Mouse (Mus musculus) layer of hippocampus, postnatal 25 days (tissue): ENCODE data around the gene Sowahc. TPM values are rescaled to one million over a fixed set of nuclear protein-coding genes. Genes with fewer than 3 reads are reported as not detected.

Experiments
- DNase-seq, 2 experiments: peaks; one replicate each; pipeline ENCODE4 v3.0.0; 2022; ENCODE audit warnings: mixed read lengths in 2 of 2, low spot score in 1 of 2; ENCODE audit errors: extremely low spot score in 1 of 2
- total RNA-seq, 2 experiments: library from RNA; stranded (reverse); gene quantifications; 2 replicates each; pipeline ENCODE4 v1.2.3; 2021

The Sowahc gene
- total RNA-seq, 2 experiments from 2014 or later: 7.7 to 8.4 TPM

DNA sequence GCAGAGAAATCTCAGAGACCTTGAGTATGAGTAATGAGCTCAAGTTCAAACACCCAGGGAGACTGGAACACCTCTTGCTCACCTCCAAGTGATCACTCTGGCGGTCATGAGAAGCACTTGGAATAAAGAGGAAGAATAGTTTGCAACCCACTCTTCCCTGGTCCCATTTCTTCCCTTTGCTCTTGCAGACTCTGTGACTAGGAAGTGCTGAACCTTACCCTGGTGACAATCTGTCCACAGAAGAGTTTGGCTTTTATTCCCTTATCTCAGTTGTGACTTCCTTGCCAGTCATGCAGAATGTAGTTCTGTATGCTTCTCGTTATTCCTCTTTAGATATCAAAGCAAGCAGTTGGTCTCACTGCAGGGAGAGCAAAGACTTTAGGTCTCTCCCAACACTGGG is 30.2 kb downstream of the Sowahc start:
- DNase-seq: no peak

DNA sequence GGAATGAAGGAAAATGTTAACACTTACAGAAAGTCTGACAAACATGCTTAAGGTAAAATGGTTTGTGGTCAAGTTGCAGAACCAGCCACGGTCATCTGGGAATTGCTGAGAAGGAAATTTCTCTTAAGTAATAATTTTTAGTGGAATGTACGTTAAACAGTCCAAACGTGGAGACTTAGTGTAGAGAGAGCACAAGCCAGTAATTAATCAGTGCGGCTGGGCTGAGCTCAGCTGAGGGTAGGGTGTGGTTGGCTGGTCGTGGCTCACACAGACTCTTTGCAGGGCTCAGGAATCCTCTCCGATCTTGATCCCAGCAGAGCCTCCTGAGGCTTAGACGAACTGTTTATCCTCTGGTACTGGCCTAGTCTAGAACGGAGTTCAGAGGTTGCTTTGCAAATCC is 30.6 kb downstream of the Sowahc start:
- no peak for DNase-seq

DNA sequence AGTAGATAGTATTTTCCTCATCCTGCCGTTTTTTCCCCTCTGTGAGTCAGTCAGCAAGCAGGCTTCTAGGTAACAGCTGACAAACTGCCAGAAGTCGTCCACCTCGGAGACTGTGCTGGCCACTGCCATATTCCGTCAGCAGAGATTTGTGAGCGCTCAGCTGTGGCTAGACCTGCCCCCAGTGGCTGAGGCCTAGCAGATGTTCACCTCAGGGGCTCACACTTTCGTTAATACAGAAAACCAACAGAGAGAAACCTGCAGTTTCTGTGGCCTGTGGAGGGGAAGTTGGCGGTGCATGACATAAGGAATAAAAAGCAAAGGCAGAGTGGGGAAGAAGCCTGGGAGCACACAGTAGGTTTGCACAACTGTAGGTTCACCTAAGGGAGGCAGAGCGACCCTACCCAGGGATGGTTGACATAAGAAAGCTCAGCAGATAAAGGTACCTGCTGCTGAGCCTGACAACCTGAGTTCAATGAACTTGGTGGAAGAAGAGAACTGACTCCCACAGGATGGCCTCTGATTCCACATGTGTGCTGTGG is 31.9 kb downstream of the Sowahc start:
- no peak for DNase-seq

DNA sequence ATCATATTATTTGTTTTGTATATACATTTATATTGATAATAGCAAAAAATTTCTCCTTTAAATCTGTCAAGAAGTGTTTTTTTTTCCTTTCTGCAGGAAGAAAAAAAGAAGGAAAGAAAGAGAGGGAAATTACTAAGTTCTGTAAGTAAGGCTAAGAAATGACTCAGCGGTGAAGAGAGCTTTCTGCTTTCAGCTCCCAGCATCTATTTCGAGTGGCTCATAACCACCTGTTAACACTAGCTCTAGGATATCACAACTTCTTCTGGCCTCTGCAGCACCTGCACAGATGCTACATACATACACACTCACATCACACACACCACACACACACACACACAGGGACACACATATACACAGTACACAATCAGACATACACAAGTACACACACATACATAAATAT is 34.8 kb downstream of the Sowahc start:
- no peak for DNase-seq

DNA sequence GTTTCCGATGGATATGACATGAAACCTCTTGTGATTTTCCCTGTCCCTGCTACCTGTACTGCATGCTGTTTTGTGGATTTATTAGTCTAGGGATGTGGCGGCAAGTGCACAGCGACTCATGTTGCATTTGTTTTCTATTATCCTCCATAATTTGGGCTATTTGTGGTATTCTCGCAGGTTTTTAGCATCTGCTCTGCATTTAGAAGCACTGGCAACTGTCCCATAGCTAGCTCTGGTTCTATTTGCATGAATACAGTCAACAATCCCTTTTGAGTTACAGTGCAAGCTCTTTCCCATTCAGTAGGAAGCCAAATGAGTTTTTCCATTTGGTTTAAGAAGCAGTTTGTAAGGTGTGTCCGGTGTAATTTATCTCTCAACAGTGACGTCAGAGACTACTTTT is 37.8 kb downstream of the Sowahc start:
- peak in 1 of 2 experiments; percentile 12 for DNase-seq

DNA sequence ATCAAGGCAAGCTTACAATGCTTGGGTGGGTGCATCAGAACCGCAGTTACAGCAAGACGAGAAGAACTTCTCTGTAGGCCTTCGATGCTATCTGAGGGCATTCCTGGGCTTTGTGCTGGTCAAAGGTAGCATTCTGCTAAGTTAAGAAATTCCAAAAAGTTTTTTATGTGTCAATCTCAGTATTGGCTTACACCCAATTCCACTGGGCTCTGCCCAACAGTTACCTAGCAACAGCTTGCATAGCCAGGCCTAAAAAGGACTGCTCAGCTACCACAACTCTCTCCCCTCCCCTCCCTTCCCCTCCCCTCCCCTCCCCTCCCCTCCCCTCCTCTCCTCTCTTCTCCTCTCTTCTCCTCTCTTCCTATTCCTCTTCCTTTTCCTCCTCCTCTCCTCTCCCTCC is 39.9 kb downstream of the Sowahc start:
- DNase-seq: no peak

DNA sequence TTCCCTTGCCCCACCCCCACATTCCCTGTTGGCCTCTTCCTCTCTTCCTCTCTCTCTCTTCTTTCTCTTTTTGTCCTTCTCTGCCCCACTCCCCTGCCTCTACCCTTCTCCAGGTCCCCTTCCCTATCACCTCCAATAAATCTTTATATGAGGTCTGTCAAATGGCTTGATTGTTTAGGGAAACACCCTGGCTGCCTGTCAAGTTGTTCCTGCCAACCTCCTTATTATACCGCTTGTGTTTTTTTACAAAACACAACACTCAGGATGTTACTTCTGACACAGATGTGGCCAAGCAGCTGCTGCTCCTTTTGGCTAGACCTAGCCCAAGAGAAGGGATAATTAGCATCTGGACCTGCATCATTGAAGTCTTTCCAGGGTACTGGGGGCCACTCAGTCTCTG is 40.3 kb downstream of the Sowahc start:
- no peak for DNase-seq

DNA sequence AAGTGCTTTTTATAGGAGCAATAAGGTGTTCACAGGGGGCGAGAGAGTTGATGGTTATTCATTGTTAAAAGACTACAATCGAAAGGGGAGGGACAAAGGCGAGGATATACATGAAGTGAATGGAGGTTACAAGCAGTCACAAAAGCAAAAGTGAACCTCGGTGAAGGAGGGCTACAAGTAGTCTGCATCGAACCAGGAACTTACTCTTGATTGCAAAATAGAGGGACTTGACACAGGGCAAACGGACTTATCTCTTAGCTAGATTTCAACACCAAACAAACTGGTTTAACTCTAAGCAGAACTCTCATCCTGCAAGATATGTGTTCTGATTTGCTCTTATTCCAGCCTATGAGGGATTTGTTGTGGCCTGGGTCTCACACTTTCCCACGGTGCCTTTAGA is 41.2 kb downstream of the Sowahc start:
- DNase-seq: no peak

DNA sequence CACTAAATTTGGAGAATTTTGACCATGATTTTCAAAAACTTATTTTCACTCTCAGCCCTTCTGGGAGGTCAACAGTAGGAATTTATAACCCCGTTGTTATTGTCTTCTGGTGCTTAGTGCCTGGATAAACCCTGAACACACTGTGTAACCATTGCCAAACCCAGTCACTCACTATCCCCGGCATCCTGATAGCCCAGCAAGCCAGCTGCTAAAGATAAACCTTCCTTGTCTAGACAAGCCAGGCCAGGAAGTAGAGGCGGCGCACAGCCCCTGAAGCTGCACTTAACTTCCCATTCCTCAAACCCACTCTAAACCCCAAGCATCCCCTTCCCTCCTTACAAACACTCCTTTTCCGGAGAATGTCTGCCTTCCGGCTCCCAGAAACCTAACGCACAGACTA is 43.3 kb downstream of the Sowahc start:
- no peak for DNase-seq

DNA sequence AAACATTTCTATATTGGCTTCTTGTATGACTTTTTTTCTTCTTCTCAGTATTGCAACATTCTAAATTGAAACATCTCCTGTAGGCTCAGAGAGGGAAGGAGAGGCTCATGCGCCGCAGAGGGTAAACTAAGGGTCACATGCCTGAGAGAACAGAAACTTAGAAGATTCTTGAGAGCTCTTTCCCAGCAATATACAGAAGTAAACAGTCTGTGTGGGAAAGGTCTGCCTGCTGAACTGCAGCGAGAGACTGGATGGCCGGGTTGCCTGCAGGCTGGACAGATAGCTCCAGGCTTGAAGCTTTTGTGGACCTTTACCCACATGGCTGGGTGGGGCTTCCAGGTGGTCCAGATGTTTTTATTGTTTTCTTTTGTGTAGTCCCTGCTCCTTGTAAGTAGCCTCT is 43.9 kb downstream of the Sowahc start:
- DNase-seq: no peak

DNA sequence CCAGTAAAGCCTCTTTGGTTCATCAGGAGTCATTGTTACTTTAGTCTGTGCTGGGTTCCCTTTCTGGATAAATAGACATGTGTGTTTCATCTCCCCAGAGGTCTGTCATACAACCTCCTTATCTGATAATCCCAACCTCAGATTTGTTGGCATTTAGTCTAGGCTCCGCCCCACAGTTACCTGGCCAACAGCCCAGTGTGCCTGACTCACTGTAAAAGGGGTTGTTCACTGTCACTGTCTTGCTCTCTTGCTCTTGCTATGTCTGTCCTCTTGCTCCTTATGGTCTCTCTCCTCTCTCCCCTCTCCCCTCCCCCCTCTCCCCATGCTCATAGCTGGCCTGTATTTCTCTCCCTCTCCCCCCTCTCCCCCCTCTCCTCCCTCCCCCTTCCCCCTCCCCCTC is 44.3 kb downstream of the Sowahc start:
- DNase-seq: no peak

DNA sequence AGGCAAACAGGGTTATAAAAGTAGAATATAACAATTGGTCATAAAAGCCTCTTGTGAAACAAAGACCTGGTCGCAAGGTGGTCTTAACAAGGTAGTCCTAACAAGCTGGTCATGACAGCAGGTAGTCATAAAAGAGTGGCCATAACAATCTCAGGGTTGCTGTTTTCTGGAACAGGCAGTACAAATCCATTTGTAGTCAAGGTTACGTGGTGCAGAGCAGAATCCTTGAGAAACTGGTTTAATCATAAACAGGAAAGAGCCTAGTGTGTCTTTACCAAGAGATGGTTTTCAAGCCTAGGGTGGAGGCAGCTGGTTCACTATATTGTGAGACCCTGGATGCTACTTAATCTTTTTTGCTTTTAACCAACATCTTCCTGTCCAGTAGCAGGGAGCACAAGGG is 45.5 kb downstream of the Sowahc start:
- no peak for DNase-seq

DNA sequence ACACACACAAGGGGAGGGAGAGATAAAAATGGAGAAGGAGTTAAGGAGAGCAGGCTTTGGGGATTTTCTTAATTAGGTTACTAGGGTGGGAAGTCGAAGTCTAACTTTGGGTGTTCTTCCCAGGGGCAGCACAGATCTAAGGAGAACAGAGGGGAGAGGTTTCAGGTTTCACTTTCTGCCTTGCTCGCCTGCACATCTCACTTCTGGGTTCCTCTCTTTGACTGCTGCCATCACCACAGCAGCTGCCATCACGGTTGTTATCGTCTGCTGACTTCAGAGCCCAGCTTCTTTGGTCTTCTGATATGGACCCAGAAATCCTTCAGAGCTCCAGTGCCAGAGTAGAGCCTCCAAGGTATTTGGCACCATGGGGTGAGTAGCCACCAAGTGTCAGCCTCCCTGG is 46.4 kb downstream of the Sowahc start:
- no peak for DNase-seq

DNA sequence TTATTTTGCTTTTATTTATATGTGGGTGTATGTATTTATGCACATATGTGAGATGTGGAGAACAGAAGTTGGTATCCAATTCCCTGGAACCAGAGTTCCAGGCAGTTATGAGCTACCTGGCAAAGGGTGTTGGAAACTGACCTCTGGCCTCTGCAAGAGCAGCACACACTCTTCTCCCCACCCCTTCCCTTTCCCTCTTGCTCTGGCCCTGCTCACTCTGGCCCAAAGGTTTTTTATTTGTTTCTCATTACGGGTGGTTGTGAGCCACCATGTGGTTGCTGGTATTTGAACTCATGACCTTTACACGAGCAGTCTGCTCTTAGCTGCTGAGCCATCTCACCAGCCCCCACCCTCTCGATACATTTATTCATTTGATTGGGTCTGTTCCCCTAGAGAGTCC is 47.0 kb downstream of the Sowahc start:
- DNase-seq: no peak

DNA sequence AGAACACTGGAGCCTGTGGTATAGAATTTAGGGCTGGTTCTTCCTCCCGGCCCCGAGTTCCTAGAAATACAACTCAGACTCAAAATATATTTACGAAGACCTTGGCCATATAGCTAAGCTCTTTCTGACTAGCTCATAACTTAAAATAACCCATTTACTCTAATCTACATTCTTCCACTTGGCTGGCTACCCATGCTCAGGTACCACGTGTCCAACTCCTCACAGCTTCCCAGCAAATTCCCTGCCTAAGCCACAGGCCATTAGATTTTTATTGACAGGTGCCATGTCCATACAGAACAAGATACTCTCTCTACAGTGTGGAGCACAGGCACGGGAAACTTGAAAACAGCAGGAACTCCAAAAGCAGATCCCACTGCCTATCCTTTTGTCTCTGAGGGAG is 54.0 kb downstream of the Sowahc start:
- no peak for DNase-seq

Other genes starting within 250 kb of the Sowahc start
- 1 to 10 TPM; 7.8 to 8.2 TPM for gene Sept10, start 106 bp upstream of the Sowahc start, total RNA-seq
- 10 to 100 TPM; 41.8 to 47.2 TPM for gene P4ha1, start 101.3 kb downstream of the Sowahc start, total RNA-seq
- gene Gm10273, start 173.7 kb downstream of the Sowahc start, total RNA-seq: 10 to 100 TPM; 36.5 to 39.6 TPM
- not detected for gene Pla2g12b, start 181.7 kb downstream of the Sowahc start, total RNA-seq
- gene Oit3, start 219.8 kb downstream of the Sowahc start, total RNA-seq: under 1 TPM in 1 of 2 experiments, not detected in 1; 0.16 TPM